Mouse (Mus musculus) hindbrain, embryonic 15.5 days (tissue): Measurements from ENCODE around the gene Slc25a13. TPM values are rescaled to one million over a fixed set of nuclear protein-coding genes. Genes with fewer than 3 reads are reported as not detected.

ENCODE experiments used
- ATAC-seq: fragments of 200-750 bp; cut with Nextera tagmentation; 2 replicates; pipeline ENCODE4 v1.8.0; 2017; ENCODE audit warnings: low read depth, moderate number of reproducible peaks, moderate TSS enrichment; ENCODE audit not compliant: low FRiP score
- H3K27ac ChIP-seq: fragments of 300-500 bp; sonication (generic); replicated peaks from 2 replicates; pipeline ENCODE4 v1.5.1; 2015; ENCODE audit warnings: mild to moderate bottlenecking, inconsistent platforms
- H3K27me3 ChIP-seq: fragments of 300-500 bp; sonication (generic); 2 replicates; pipeline ENCODE4 v1.6.1; 2015; ENCODE audit warnings: control low read depth, inconsistent platforms
- H3K36me3 ChIP-seq: fragments of 300-500 bp; sonication (generic); 2 replicates; pipeline ENCODE4 v1.6.1; 2015; ENCODE audit warnings: control low read depth, inconsistent platforms
- H3K4me1 ChIP-seq: fragments of 300-500 bp; sonication (generic); replicated peaks from 2 replicates; pipeline ENCODE4 v1.6.1; 2015; ENCODE audit warnings: control low read depth, inconsistent platforms
- H3K4me2 ChIP-seq: fragments of 300-500 bp; sonication (generic); 2 replicates; pipeline ENCODE4 v1.6.1; 2015; ENCODE audit warnings: moderate library complexity, mild to moderate bottlenecking, inconsistent platforms
- H3K4me3 ChIP-seq: fragments of 300-500 bp; sonication (generic); 2 replicates; pipeline ENCODE4 v1.5.1; 2015; ENCODE audit warnings: mild to moderate bottlenecking, inconsistent platforms
- H3K9ac ChIP-seq: fragments of 300-500 bp; sonication (generic); 2 replicates; pipeline ENCODE4 v1.6.1; 2015; ENCODE audit warnings: inconsistent platforms
- H3K9me3 ChIP-seq: fragments of 300-500 bp; sonication (generic); 2 replicates; pipeline ENCODE4 v1.6.1; 2016; ENCODE audit warnings: control low read depth, inconsistent platforms
- WGBS: fragments of 180-500 bp; shearing (Covaris S2); methylation state at CpG from one replicate; pipeline ENCODE4 v1.1.7; 2015; 5-methylcytosine and 5-hydroxymethylcytosine counted together
- polyA plus RNA-seq: library from polyadenylated mRNA; unstranded; fragments of >200 nt; fragmentation: Nextera tagmentation; extraction: Ambion mirVana; gene quantifications from 2 replicates; pipeline ENCODE4 v1.2.1, GENCODE M21; 2015

Gene Slc25a13
- polyA plus RNA-seq, result 5.3 and 5.8 TPM in 2 replicates

DNA sequence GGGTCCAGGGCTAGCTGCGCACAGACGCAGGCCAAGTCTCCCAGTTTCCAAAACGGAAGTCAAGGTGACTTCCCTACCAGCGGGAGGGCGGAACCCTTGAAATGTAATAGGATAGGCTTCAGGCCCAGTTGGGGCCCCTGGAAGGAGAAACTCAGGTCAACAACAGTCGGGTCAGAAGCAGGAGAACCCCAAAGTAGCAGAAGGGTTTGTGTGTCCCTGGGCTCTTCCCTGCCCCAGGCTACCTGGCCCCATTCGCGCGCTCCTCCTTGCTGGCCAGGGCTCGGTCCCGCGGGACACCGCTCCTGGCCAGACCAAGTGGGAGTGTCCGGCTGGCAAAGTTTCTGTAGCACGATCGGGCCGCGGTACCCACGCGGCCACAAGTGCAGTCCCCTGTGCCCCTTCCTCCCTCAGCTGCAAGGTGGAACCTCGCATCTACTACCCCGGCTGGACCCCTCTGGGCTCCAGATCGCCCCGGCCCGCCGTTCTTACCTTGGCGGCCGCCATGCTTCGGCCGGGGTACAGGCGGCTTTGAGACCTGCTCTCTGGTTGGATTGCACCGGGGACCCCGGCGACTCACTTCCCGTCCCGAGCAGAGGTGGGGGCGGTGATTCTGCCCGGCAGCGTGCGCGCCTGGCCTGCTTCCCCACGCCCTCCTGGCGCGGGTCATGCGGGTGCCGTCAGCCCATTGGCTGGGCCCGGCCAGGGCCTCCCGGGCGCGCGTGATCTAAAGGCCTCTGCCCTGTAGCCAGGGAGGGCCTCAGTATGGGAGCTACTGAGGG, at the start of gene Slc25a13:
TSS of gene Slc25a13 (minus strand) at position 667 of the 779 bp plus-strand sequence.
- peak within 1 kb of the TSS; percentile 61 for H3K9ac ChIP-seq
- H3K36me3 ChIP-seq, result no peaks in the 10 kb centered on the region
- no peak within 1 kb of the TSS for H3K27ac ChIP-seq
- peaks cover 13% of the 10 kb centered on the region for H3K4me1 ChIP-seq
- peak within 1 kb of the TSS; percentile 87 for H3K4me2 ChIP-seq
- H3K27me3 ChIP-seq, result no peaks in the 10 kb centered on the region
- WGBS, result under 1% methylated on average over 51 of the region's 51 CpGs
- no peaks in the 10 kb centered on the region for H3K9me3 ChIP-seq
- H3K4me3 ChIP-seq, result peak within 1 kb of the TSS; percentile 56
- peak; percentile 93 for ATAC-seq

DNA sequence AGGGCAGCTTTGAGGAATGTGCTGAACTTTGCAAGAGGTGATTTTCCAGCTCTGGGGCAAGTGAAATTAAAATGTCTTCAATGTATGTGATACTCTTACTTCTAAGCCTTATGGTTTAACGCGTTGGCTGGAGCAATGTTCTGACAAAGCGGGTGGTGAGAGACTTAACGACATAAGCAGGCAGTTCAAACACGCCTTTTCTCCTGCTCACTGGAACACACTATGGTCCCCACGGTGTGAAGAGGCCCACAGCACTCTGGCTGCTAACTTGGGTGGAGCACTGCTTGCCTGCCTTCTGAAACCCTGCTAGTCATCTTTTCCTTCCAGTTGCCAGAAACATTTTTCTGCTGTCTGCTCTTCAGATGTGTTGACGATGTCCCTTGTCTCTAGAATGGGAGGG, 48.8 kb upstream of the Slc25a13 start:
- Histone ChIP-seq H3K4me3 (no peak overlapping the region), H3K9ac (no peak overlapping the region), H3K27me3 (no peaks in the 10 kb centered on the region), H3K4me2 (no peak overlapping the region), H3K4me1 (no peaks in the 10 kb centered on the region), H3K9me3 (no peaks in the 10 kb centered on the region), H3K27ac (no peak overlapping the region), H3K36me3 (no peaks in the 10 kb centered on the region)
- 90% methylated on average over 7 of the region's 7 CpGs for WGBS
- ATAC-seq, result no peak

DNA sequence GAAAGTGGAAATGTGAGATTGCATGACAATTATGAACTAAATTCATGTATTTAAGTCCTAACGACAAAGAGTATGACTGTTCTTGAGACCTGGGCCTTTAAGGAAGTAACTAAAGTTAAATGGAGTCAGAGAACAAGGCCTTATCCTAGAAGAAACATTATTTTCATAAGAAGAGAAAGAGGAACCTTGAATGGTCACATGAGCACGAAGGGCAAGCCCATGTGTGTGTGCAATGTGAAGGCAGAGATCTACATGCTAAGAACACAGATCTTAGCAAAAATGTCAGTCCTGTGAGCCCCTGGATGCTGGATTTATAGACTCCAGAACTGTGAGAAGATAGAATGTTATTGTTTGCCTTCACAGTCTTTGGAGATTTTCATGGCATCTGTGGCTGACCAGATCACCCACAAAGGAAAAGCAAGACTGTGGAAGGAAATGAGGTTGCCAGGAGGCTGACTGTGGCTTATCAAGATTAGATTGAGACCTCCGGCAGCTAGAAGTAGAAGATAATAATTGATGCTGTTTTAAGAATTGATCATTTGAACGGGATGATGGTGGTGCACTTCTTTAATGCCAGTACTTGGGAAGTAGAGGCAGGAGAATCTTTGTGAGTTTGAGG, 46.4 kb upstream of the Slc25a13 start:
- H3K27me3 ChIP-seq, result no peaks in the 10 kb centered on the region
- H3K9me3 ChIP-seq, result no peaks in the 10 kb centered on the region
- WGBS, result 89% methylated on average over 4 of the region's 4 CpGs
- H3K4me2 ChIP-seq, result no peak overlapping the region
- no peak overlapping the region for H3K27ac ChIP-seq
- no peak for ATAC-seq
- no peak overlapping the region for H3K9ac ChIP-seq
- H3K36me3 ChIP-seq, result no peaks in the 10 kb centered on the region
- H3K4me3 ChIP-seq, result no peak overlapping the region
- no peaks in the 10 kb centered on the region for H3K4me1 ChIP-seq

DNA sequence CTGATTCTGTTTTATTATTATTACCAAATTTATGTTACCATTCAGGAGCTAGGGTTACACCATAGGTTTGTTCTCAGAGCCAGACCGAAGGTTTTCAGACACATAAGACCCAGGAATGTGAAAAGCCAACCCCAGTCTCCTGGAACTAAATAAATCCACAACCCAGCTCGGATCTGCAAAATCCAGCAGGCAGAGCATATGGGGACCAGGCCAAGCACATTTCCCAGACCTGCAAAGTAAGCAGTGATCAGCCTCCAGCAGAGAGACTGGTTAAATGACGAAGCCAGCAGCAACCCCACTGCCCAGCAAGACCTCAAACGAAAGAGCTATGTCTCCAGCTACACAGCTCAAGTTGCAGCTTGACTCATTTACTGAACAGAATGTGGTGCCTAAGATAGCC, 43.9 kb upstream of the Slc25a13 start:
- 65% methylated on average over 4 of the region's 4 CpGs for WGBS
- Histone ChIP-seq H3K4me3 (no peak overlapping the region), H3K9ac (no peak overlapping the region), H3K36me3 (no peaks in the 10 kb centered on the region), H3K27me3 (no peaks in the 10 kb centered on the region), H3K4me2 (no peak overlapping the region), H3K9me3 (no peaks in the 10 kb centered on the region), H3K27ac (no peak overlapping the region), H3K4me1 (no peaks in the 10 kb centered on the region)
- ATAC-seq, result no peak

DNA sequence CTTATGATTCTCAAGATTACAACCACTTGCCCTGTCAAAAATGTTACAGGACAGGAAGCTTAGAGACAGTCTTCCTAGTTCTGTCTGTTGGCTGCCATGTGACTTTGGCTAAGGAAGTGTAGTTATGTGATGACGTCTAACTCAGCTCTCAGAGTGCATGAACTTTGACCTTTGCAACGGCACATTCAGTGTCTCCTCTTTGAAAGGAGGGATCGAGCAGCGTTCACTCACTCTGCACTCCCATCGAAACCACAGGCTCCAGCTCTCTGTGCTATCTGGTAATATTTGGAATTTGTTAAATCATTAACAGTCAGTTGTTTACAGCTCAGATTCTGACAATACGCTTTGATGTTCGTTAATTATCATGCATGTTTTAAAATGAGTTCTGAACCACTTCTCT, 31.5 kb upstream of the Slc25a13 start:
- Histone ChIP-seq H3K4me2 (no peak overlapping the region), H3K36me3 (no peaks in the 10 kb centered on the region), H3K4me3 (no peak overlapping the region), H3K9ac (no peak overlapping the region), H3K27me3 (no peaks in the 10 kb centered on the region), H3K4me1 (no peaks in the 10 kb centered on the region), H3K9me3 (no peaks in the 10 kb centered on the region), H3K27ac (no peak overlapping the region)
- ATAC-seq, result no peak
- 58% methylated on average over 7 of the region's 7 CpGs for WGBS

DNA sequence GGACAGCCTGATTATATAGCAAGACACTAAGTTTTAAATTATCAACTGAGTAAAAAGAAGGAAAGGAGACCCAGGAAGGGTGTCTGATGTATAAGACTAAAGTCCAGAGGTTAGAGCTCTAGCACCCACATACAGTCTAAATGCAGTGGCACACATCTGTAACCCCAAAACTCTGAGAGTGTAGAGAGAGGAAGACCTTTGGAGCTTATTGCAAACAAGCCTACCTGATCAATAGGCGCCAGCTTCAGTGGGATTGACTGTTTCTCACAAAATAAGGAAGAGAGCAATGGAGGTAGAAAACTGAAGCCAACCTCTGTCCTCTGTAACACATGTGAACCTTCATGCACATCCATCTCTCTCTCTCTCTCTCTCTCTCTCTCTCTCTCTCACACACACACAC, 26.9 kb upstream of the Slc25a13 start:
- Histone ChIP-seq H3K9me3 (no peaks in the 10 kb centered on the region), H3K27me3 (no peaks in the 10 kb centered on the region), H3K4me2 (no peak overlapping the region), H3K4me3 (no peak overlapping the region), H3K4me1 (no peaks in the 10 kb centered on the region), H3K27ac (no peak overlapping the region), H3K9ac (no peak overlapping the region), H3K36me3 (no peaks in the 10 kb centered on the region)
- 91% methylated on average over 1 of the region's 1 CpGs for WGBS
- ATAC-seq, result no peak

DNA sequence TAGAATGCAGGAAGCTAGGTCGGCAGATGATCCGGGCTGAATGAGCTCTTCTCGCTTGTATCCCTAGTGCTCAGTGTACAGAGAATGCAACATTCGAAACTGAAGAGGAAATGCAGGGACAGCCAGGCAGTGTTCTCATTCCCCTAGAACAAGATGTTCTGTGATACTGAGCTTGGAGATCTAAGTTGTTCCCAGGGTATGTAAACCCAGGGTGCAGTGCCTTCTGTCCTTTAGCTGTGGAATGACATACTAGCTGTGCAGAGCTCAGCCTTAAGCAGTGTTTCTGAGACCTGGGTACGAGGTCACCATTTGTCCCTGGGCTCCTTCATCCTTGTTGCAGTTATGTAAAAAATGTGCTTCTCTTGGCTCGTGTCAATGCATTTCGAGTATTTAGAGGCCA, 25.1 kb upstream of the Slc25a13 start:
- no peak overlapping the region for H3K4me3 ChIP-seq
- H3K36me3 ChIP-seq, result no peaks in the 10 kb centered on the region
- H3K9ac ChIP-seq, result no peak overlapping the region
- H3K4me2 ChIP-seq, result no peak overlapping the region
- H3K27ac ChIP-seq, result no peak overlapping the region
- no peak for ATAC-seq
- no peaks in the 10 kb centered on the region for H3K9me3 ChIP-seq
- no peaks in the 10 kb centered on the region for H3K27me3 ChIP-seq
- WGBS, result 90% methylated on average over 7 of the region's 7 CpGs
- H3K4me1 ChIP-seq, result no peaks in the 10 kb centered on the region

DNA sequence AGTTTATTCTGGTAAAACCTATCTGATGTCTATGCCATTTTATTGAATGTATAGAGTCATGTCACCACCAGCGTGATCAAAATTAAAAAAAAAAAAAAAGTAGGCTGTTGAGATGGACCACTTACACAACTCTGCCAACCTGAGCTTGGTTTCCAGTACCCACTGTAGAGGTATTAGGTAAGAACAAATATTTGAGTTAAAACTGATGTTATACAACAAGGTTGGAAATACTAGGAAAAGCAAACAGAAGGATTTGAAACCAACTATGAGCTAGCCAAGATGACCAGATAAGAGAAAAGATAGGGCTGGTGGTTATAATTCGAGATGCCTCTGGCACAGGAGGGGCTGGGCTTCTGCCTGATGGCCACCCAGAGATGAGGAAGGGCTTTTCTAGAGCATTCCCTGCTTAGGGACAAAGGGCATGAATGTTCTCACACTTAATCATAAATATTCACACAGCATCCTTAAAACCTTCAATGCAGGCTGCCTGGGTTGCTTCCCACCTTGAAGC, 19.9 kb upstream of the Slc25a13 start:
- H3K27me3 ChIP-seq, result no peaks in the 10 kb centered on the region
- no peaks in the 10 kb centered on the region for H3K36me3 ChIP-seq
- no peak overlapping the region for H3K27ac ChIP-seq
- WGBS, result 87% methylated on average over 2 of the region's 2 CpGs
- H3K9ac ChIP-seq, result no peak overlapping the region
- H3K4me3 ChIP-seq, result no peak overlapping the region
- H3K9me3 ChIP-seq, result no peaks in the 10 kb centered on the region
- no peaks in the 10 kb centered on the region for H3K4me1 ChIP-seq
- no peak for ATAC-seq
- H3K4me2 ChIP-seq, result no peak overlapping the region

DNA sequence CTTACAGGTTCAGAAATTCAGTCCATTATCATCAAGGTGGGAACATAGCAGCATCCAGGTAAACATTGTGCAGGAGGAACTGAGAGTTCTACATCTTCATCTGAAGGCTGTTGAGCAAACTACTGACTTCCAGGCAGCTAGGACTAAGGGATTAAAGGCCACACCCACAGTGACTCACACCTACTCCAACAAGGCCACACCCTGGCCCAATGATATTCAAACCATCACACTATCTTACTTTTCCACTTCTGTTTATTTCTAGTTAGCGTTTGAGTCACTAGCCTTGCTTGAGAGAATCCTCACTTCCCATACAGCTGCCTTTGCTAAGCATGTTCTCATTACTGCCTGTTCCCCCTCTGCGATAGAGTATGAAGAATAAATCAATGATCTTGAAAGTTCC, 13.3 kb upstream of the Slc25a13 start:
- Histone ChIP-seq H3K27ac (no peak overlapping the region), H3K9ac (no peak overlapping the region), H3K4me2 (no peak overlapping the region), H3K36me3 (no peaks in the 10 kb centered on the region), H3K4me3 (no peak overlapping the region), H3K27me3 (no peaks in the 10 kb centered on the region), H3K9me3 (no peaks in the 10 kb centered on the region), H3K4me1 (no peaks in the 10 kb centered on the region)
- no peak for ATAC-seq
- 87% methylated on average over 2 of the region's 2 CpGs for WGBS

DNA sequence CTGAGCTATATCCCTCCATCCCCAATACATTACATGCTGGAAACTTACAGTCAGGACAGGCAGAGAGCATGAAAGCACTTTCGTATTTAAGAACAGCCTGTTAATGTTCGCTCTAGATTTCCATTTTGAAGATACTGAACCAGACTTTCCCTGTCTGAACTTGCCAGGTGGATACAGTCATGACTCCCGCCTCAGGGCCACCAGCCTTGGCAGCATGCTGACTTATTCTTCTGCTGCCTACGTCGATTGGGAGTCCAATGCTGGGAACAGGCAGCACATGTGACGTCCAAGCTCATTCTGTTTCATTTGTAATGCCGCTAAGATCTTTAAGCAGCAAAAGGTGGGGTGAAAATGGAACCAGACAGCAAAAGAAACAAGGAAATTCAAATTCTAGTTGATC, 5.7 kb upstream of the Slc25a13 start:
- 82% methylated on average over 7 of the region's 7 CpGs for WGBS
- Histone ChIP-seq H3K4me1 (no peaks in the 10 kb centered on the region), H3K36me3 (no peaks in the 10 kb centered on the region)

DNA sequence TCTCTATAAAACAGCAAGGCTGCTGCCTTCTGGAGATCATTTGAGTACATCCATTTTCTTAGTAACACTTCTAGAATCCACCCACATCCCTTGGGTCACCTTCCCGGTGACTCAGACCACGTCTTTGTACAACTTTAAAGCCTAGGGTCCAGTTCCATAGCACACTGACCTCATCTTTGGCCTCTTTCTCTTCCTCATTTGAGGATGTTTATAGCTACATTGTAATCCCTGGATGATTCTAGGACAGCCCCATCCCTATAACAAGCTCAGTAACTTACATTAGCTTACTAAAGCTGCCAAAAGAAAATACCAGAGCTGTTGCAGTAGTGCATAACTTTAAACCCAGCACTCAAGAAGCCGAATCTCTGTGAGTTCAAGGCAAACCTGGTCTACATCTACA, 3.6 kb upstream of the Slc25a13 start:
- no peaks in the 10 kb centered on the region for H3K36me3 ChIP-seq
- H3K9ac ChIP-seq, result no peak overlapping the region
- no peak for ATAC-seq
- H3K4me2 ChIP-seq, result no peak overlapping the region
- H3K4me3 ChIP-seq, result no peak overlapping the region
- no peak overlapping the region for H3K27ac ChIP-seq
- no peaks in the 10 kb centered on the region for H3K27me3 ChIP-seq
- H3K4me1 ChIP-seq, result peaks cover 13% of the 10 kb centered on the region
- H3K9me3 ChIP-seq, result no peaks in the 10 kb centered on the region
- WGBS, result 92% methylated on average over 3 of the region's 3 CpGs

More for the DNA sequence above, 5.7 kb upstream of the Slc25a13 start:
- no peak overlapping the region for H3K9ac ChIP-seq
- no peak for ATAC-seq
- H3K4me3 ChIP-seq, result no peak overlapping the region
- no peak overlapping the region for H3K27ac ChIP-seq
- H3K4me2 ChIP-seq, result no peak overlapping the region
- no peaks in the 10 kb centered on the region for H3K9me3 ChIP-seq
- H3K27me3 ChIP-seq, result no peaks in the 10 kb centered on the region

DNA sequence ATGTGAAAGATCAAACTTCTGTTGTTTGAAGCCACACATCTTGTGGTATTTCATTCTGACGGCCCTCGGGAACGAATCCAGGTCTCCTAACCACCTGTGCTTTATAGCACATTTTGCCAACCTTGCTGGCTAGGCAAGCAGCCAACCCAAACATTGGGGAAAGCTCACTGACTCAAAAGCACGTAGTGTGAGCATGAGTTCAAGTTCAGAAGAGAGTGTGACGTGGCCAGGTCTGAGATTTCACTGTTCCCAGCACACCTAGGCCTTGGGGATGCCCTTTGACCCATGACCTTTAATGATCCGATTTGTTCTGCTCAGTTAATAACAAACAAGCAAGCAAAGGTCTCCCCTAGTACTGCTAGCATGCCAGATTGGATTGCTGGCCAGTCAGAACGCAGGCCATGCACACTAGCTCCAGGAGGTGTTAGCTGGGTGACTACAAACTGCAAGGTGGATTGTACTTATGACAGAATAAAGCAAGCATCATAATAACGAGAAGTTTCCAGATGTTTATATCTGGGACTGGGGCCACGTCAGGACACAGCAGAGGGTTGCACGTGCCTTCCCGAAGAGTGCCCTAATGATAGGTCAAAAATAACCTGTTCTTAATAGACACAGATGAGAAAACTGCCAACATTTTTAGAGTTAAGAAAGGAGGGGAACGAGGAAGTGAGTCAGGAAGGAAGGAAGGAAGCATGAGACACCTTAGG, 2.8 kb upstream of the Slc25a13 start:
- Histone ChIP-seq H3K4me2 (no peak overlapping the region), H3K27ac (no peak overlapping the region), H3K4me1 (peaks cover 13% of the 10 kb centered on the region), H3K36me3 (no peaks in the 10 kb centered on the region), H3K9ac (no peak overlapping the region), H3K9me3 (no peaks in the 10 kb centered on the region), H3K27me3 (no peaks in the 10 kb centered on the region), H3K4me3 (no peak overlapping the region)
- 83% methylated on average over 12 of the region's 12 CpGs for WGBS
- no peak for ATAC-seq
